Mouse (Mus musculus): ENCODE data around the gene Bcorl1. TPM values are rescaled to one million over a fixed set of nuclear protein-coding genes. Genes with fewer than 3 reads are reported as not detected.

Gene Bcorl1
- total RNA-seq, 2 experiments from 2014 or later = 5.5 to 8.4 TPM

Other genes with a start within 250 kb of the Bcorl1 start
- gene Xpnpep2, start 232.6 kb upstream of the Bcorl1 start, total RNA-seq (2021) = 1 to 10 TPM in 1 of 2 experiments, under 1 TPM in 1; 0.49 to 1.7 TPM
- gene Sash3, start 194.9 kb upstream of the Bcorl1 start, total RNA-seq (2021) = under 1 TPM; 0.51 to 0.55 TPM
- 1 to 10 TPM; 7.4 to 9.5 TPM for gene Zdhhc9, start 132.5 kb upstream of the Bcorl1 start, total RNA-seq (2021)
- gene Utp14a, start 84.5 kb upstream of the Bcorl1 start, total RNA-seq (2021) = 10 to 100 TPM; 11.5 to 15.0 TPM
- gene Elf4, start 121.8 kb downstream of the Bcorl1 start, total RNA-seq (2021) = 1 to 10 TPM; 3.9 to 4.7 TPM
- gene Aifm1, start 172.2 kb downstream of the Bcorl1 start, total RNA-seq (2021) = 10 to 100 TPM; 46.3 to 53.6 TPM
- under 1 TPM in 1 of 2 experiments, not detected in 1; 0.53 TPM for gene Rab33a, start 177.9 kb downstream of the Bcorl1 start, total RNA-seq (2021)